Mouse (Mus musculus): ENCODE measurements at regions not wholly inside any gene's neighbourhood (a gene's known extent, or its start where the extent isn't known, plus 50 kb on each side); places are given as distances from the start of the nearest gene placed in this dataset.
A peak's percentile ranks its signal among the peaks of the same experiment; 100 is the strongest.

DNA sequence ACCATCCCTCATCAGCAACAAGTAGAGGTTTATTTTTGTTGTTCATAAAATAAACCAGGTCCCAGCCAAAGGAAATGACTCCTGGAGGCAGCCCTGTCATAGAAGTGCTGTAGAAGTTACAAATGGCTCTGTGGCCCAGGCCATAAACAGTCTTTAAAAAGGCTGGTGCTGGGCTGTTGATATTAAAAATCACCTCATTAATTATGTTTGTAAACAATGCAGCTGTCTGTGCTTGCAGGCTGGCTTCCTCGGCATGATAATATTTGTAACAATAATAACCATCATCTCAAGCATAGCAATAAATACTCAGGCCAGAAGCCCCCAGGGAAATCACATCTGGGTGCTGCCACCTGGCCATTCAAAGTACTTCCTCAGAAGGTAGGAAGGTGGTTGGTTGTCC is 176.5 kb downstream of the Sptssa start:
- Histone ChIP-seq H3K4me3 (ENCODE audit: low read length) (no peak overlapping the region), H3K9ac (replicated peaks; ENCODE audit: low read length) (no peak overlapping the region), H3K27ac (no peak overlapping the region), H3K4me2 (ENCODE audit: low read depth, low read length) (no peak overlapping the region), H3K36me3 (ENCODE audit: insufficient read depth, low read length) (no peaks in the 10 kb centered on the region), H3K9me3 (ENCODE audit: low read length) (no peaks in the 10 kb centered on the region), H3K4me1 (ENCODE audit: insufficient read depth, low read length) (0 out of 2 replicates have a peak, but pooled peaks cover 2% of the 10 kb centered on the region), H3K27me3 (ENCODE audit: insufficient read depth, low read length) (no peaks in the 10 kb centered on the region)
- TF ChIP-seq CTCF (IDR thresholded peaks at IDR 0.05; ENCODE audit: low read depth), result no peak
- no peak for ATAC-seq
- DNase-seq (ENCODE audit: low spot score), result no peak
- 62% methylated on average over 1 of the region's 1 CpGs for WGBS

DNA sequence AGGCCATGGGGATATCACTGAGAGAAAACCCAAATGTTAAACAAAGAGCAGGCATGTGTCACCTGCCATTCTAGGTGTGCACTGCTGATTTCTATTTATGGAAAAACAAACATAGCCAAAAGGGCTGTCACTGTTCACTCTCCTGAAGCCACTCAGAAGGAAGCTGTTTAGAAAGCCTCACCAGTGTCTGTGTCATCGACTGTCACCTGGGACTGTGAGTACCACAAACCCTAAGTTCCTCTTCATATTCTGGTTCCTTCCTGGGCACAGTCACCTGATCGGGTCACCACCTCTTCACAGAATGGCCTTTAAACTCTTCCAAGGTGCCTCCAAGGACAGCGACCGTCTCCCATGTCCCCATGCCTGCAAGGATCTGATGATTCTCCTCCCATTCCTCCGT is 183.5 kb downstream of the Sptssa start:
- ATAC-seq, result no peak

DNA sequence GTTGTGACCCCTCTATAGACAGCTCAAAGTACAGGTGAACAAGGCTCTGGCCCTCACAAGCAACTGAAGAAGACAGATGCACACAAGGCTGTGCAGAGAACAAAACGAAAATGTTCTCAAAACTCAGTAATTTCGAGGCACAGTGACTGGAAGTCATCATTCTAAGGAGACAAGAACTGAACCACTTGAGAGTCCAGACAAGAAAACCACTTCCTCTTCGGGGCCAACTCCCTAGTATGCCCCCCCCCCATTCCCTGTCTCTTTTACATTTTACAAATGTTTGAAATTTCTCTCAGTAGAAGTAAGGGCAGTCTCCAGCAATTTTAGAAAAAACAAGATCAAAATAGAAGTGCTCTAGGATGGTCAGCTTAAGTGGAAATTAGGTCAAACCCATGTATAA is 184.0 kb downstream of the Sptssa start:
- no peak for TF ChIP-seq CTCF (IDR thresholded peaks at IDR 0.05; ENCODE audit: low read depth)
- H3K9me3 ChIP-seq (ENCODE audit: low read length), result no peaks in the 10 kb centered on the region
- DNase-seq (ENCODE audit: low spot score) (no peak), ATAC-seq (no peak)
- no peaks in the 10 kb centered on the region for H3K36me3 ChIP-seq (ENCODE audit: insufficient read depth, low read length)
- H3K9ac ChIP-seq (replicated peaks; ENCODE audit: low read length), result no peak overlapping the region
- H3K27me3 ChIP-seq (ENCODE audit: insufficient read depth, low read length), result no peaks in the 10 kb centered on the region
- H3K27ac ChIP-seq, result no peak overlapping the region
- H3K4me3 ChIP-seq (ENCODE audit: low read length), result no peak overlapping the region
- no peak overlapping the region for H3K4me2 ChIP-seq (ENCODE audit: low read depth, low read length)
- no peaks in the 10 kb centered on the region for H3K4me1 ChIP-seq (ENCODE audit: insufficient read depth, low read length)
- 72% methylated on average over 3 of the region's 3 CpGs for WGBS

More for the DNA sequence above, 183.5 kb downstream of the Sptssa start:
- Histone ChIP-seq H3K9ac (replicated peaks; ENCODE audit: low read length) (no peak overlapping the region), H3K9me3 (ENCODE audit: low read length) (no peaks in the 10 kb centered on the region), H3K27ac (no peak overlapping the region), H3K27me3 (ENCODE audit: insufficient read depth, low read length) (no peaks in the 10 kb centered on the region), H3K4me2 (ENCODE audit: low read depth, low read length) (no peak overlapping the region), H3K4me1 (ENCODE audit: insufficient read depth, low read length) (no peaks in the 10 kb centered on the region), H3K4me3 (ENCODE audit: low read length) (no peak overlapping the region), H3K36me3 (ENCODE audit: insufficient read depth, low read length) (no peaks in the 10 kb centered on the region)
- WGBS, result 84% methylated on average over 5 of the region's 5 CpGs
- TF ChIP-seq CTCF (IDR thresholded peaks at IDR 0.05; ENCODE audit: low read depth), result no peak
- DNase-seq (ENCODE audit: low spot score), result no peak

DNA sequence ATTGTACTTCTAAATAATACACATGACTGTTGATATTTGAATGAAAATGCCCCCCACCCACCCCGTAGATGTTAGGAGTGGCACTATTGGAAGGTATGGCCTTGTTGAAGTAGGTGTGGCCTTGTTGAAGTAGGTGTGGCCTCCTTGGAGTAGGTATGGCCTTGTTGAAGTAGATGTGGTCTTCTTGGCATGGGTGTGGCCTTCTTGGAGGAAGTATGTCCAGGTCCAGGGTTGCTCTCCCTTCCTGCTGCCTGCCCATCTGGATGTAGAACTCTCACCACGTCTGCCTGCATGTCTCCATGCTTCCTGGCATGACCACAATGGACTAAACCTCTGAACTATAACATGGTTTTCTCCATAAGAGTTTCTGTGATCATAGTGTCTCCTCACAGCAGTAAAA is 188.7 kb downstream of the Sptssa start:
- H3K4me3 ChIP-seq (ENCODE audit: low read length), result no peak overlapping the region
- H3K4me2 ChIP-seq (ENCODE audit: low read depth, low read length), result no peak overlapping the region
- no peaks in the 10 kb centered on the region for H3K9me3 ChIP-seq (ENCODE audit: low read length)
- ATAC-seq (no peak), DNase-seq (ENCODE audit: low spot score) (no peak)
- no peak overlapping the region for H3K27ac ChIP-seq
- no peaks in the 10 kb centered on the region for H3K27me3 ChIP-seq (ENCODE audit: insufficient read depth, low read length)
- H3K36me3 ChIP-seq (ENCODE audit: insufficient read depth, low read length), result no peaks in the 10 kb centered on the region
- WGBS, result 81% methylated on average over 2 of the region's 2 CpGs
- TF ChIP-seq CTCF (IDR thresholded peaks at IDR 0.05; ENCODE audit: low read depth), result no peak
- no peaks in the 10 kb centered on the region for H3K4me1 ChIP-seq (ENCODE audit: insufficient read depth, low read length)
- H3K9ac ChIP-seq (replicated peaks; ENCODE audit: low read length), result no peak overlapping the region

DNA sequence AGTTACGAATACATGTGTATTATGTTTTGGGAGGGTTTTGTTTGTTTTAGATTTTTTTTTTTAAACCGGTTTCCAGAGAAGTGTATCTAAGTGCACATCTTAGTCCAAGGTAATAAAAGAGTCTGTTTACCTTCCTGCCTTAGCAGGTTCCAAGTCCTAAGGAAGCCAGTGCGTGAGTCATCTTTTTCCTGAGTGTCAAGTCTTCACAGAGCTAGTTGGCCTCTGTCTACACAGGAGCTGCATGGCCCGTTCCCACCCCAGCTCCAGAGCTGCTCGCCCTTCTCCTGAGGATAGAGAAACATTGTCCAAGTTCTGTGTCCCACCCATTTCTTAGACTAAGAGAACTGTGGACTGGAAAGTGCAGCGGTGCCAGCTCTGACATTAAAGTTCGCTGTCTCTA is 192.6 kb downstream of the Sptssa start:
- Histone ChIP-seq H3K27me3 (ENCODE audit: insufficient read depth, low read length) (no peaks in the 10 kb centered on the region), H3K4me1 (ENCODE audit: insufficient read depth, low read length) (no peaks in the 10 kb centered on the region), H3K36me3 (ENCODE audit: insufficient read depth, low read length) (no peaks in the 10 kb centered on the region), H3K9ac (replicated peaks; ENCODE audit: low read length) (no peak overlapping the region), H3K4me3 (ENCODE audit: low read length) (no peak overlapping the region), H3K4me2 (ENCODE audit: low read depth, low read length) (no peak overlapping the region), H3K9me3 (ENCODE audit: low read length) (no peaks in the 10 kb centered on the region), H3K27ac (no peak overlapping the region)
- DNase-seq (ENCODE audit: low spot score) (no peak), ATAC-seq (no peak)
- no peak for TF ChIP-seq CTCF (IDR thresholded peaks at IDR 0.05; ENCODE audit: low read depth)
- WGBS, result 85% methylated on average over 7 of the region's 7 CpGs

DNA sequence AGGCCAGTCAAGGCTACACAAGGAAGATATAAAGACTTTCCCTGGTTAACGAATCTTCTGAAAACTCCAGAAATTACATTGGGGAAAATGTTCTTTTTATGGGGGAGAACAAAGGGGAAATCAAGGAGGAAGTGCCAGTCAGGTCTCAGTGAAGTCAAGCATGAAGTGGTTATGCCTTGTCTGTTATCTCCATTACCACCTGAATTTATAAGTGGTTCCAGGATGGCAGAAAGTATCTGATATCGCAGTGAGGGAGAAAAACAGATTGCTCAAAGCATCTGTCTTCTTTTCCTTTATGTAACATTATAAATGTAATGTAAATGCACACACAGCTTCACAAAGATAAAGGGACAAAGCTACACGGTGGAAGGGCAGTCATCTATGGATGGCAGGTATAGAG is 195.0 kb downstream of the Sptssa start:
- DNase-seq (ENCODE audit: low spot score), result no peak
- no peak overlapping the region for H3K27ac ChIP-seq
- no peak for TF ChIP-seq CTCF (IDR thresholded peaks at IDR 0.05; ENCODE audit: low read depth)
- no peak overlapping the region for H3K9ac ChIP-seq (replicated peaks; ENCODE audit: low read length)
- no peak overlapping the region for H3K4me3 ChIP-seq (ENCODE audit: low read length)
- no peaks in the 10 kb centered on the region for H3K27me3 ChIP-seq (ENCODE audit: insufficient read depth, low read length)
- H3K9me3 ChIP-seq (ENCODE audit: low read length), result no peaks in the 10 kb centered on the region
- no peak for ATAC-seq
- 89% methylated on average over 3 of the region's 3 CpGs for WGBS
- no peak overlapping the region for H3K4me2 ChIP-seq (ENCODE audit: low read depth, low read length)
- no peaks in the 10 kb centered on the region for H3K4me1 ChIP-seq (ENCODE audit: insufficient read depth, low read length)
- no peaks in the 10 kb centered on the region for H3K36me3 ChIP-seq (ENCODE audit: insufficient read depth, low read length)

DNA sequence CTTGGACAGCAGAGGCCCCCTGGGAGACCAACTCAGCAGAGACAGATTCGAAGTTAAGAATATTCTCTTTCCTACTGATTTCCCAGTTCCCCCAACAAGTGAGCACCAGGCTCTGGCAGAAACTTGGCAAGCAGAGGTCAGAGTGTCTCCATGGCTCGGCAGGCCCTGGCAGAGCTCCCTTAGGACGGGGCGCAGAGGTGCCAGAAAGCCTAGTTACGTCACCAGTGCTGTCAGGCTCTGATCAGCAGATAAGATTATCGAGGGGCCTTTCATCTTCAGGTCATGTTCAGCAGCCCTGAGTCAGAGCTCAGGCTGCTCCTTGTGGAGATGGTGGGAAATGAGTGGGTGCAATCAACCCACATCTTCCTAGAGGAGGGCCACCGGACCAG is 196.2 kb downstream of the Sptssa start:
- no peak overlapping the region for H3K27ac ChIP-seq
- H3K9me3 ChIP-seq (ENCODE audit: low read length), result no peaks in the 10 kb centered on the region
- TF ChIP-seq CTCF (IDR thresholded peaks at IDR 0.05; ENCODE audit: low read depth), result peak; percentile 13; the same call in 1 of the 2 replicates
- no peak overlapping the region for H3K9ac ChIP-seq (replicated peaks; ENCODE audit: low read length)
- DNase-seq (ENCODE audit: low spot score) (peak; percentile 46), ATAC-seq (no peak; the same call in 1 of the 2 replicates)
- H3K4me3 ChIP-seq (ENCODE audit: low read length), result no peak overlapping the region
- no peak overlapping the region for H3K4me2 ChIP-seq (ENCODE audit: low read depth, low read length)
- H3K36me3 ChIP-seq (ENCODE audit: insufficient read depth, low read length), result no peaks in the 10 kb centered on the region
- H3K27me3 ChIP-seq (ENCODE audit: insufficient read depth, low read length), result no peaks in the 10 kb centered on the region
- no peaks in the 10 kb centered on the region for H3K4me1 ChIP-seq (ENCODE audit: insufficient read depth, low read length)
- 48% methylated on average over 7 of the region's 7 CpGs for WGBS

All from hindbrain, postnatal 0 days (tissue).